Mouse (Mus musculus) spleen, postnatal 14 days (tissue): ENCODE data around the gene Pramef12.
"Not testable (repeated sequence)": the region's sequence is repeated elsewhere in the genome, so short reads cannot be mapped to it uniquely, and the experiment has no call there.

ENCODE experiments used
- DNase-seq, 2 experiments: peaks; one replicate each; pipeline ENCODE4 v3.0.0; 2021 to 2022; ENCODE audit warnings: low spot score in 2 of 2

Gene Pramef12

DNA sequence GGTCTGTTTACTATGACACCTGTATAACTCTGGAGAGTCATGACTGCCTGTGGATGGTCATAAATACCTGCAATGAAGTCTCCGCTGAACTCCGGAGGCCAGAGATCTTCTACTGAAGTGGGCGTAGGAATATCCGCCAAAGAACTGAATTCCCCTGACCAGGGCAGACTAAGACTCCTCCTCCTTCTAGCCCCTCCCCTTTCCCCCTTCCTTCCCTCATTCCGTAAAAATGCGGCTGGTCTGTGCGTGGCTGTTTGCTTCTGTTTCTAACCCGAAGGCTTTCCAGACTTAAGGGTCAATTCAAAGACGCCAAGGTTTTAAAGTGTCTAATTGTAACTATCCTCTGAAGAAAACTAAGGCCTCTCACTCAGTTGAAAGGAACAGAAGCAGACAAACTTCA is at the start of gene Pramef12:
TSS of gene Pramef12 (minus strand) at position 175 of the 400 bp plus-strand sequence.
- DNase-seq = no peak

DNA sequence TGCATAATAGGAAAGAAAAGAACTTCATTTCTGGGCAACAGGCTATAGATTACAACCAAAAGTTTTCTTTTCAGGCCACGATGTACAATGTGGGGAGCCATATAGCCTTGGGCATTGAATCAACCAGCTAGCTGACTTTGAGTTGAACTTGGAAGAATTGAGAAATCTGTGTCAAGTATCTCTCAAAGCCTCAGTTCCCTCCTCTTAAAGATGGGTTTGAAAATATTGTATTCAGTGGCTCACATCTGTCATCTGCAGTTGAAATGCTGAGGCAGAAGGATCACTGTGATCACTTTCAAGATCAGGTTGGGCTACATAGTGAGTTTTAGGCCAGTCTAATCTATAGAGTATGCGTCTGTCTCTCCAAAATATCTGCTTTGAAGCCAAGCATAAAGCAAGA is 45.0 kb upstream of the Pramef12 start, which contains the start of gene Gm9944:
TSS of gene Gm9944 (minus strand) at position 101 of the 400 bp plus-strand sequence.
- no peak for DNase-seq

DNA sequence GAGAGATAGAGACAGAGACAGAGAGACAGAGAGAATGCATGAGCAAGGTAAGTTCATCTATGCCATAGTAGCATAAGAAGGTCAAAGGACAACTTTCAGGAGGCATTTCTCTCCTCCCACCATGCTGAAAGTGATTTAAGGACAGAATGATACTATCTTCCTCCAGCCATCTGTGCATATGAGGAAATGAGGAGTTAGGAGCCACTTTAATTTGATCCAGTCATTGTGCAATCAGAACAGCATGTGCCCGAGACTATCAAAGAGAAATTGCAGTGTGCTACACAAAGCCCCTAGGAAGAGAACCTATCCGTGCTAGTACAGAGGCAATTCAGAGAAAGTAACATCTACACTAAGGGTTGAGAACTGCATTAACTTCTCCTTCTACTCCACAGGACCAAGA is 40.3 kb upstream of the Pramef12 start:
- DNase-seq = no peak

DNA sequence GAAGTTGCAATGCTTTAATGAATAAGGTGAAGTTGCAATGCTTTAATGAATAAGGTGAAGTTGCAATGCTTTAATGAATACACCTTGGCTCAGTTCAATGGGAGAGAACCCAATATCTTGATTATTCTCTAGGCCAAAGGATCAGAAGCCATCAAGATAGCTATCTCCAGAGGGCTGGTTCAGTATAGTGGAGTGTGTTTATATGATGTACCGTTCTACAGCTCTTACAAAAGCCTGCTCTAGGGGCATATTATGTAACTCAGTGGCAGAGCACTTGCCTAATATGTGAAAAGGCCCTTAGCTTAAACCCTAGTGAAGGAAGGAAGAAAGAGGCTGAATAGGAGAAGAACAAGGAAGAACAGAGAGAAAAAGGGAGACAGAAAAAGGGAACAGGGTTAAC is 33.3 kb upstream of the Pramef12 start:
- no peak for DNase-seq

DNA sequence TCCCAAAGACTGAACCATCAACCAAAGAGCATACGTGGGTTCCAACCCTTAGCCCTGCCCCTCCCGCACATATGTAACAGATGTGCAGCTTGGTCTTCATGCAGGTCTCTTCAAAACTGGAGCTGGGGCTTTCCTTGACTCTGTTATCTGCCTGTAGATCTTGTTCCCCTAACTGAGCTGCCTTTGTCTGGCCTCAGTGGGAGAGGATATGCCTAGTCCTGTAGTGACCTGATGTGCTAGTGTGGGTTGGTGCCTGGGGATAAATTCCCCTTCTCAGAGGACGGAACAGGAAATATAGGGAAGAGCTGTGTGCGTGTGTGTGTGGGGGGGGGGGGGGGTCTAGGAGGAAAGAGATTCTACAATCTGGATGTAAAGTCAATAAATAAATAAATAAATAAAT is 32.8 kb upstream of the Pramef12 start:
- DNase-seq = no peak

DNA sequence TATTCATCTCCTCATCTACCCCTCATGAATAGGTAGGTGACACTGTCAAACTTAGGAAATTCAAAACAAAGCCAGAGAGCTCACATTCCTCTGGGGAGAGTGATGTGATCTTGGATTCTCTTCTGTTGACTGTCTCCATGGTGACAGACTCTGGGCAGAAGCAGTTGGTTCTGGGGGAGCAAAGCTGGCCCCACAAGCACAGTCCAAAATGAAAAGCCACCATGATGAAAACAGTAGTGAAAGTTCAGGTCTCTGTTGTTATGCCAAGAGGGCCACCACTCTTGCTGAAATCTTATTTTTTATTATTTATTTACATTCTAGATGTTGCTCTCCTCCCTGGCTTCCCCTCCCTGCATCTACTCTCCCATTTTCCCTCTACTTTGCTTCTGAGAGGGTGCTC is 30.4 kb upstream of the Pramef12 start, which contains the start of gene 1700012P22Rik:
TSS of gene 1700012P22Rik (minus strand) at position 101 of the 400 bp plus-strand sequence.
- no peak for DNase-seq

DNA sequence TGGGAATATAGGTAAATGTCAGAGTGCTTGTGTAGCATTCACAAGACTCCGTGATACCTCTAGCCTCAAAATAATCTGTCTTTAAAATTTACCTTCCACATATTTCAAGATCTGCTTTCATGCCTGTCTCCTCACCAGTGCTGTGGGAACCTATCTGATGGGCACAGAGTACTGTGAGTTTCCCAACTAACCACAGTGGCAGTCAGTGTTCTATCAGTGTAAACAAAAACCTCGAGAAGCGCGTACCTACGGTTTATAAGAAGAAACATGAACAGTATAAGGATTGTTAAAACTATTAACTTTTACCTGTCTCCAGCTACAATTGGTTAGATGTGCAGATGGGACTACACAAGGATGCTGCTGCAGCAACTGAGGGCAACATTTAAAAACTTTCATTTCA is 25.0 kb upstream of the Pramef12 start:
- no peak for DNase-seq

DNA sequence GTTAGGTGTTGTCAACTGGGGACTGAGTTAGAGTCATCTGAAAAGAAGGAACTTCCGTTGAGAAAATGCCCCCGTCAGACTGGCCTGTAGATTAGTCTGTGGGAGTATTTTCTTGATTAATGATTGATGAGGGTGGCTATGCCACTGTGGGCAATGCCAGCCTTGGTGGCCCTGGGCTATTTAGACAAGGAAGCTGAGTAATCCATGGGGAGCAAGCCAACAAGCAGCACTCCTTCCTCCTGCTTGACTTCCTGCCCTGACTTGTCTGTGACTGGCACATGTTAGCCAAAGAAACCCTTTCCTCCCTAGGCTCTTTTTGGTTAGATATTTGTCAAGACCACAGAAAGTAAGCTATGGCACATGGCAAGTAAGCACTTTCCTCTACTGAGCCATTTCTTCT is 22.5 kb upstream of the Pramef12 start:
- no peak for DNase-seq

DNA sequence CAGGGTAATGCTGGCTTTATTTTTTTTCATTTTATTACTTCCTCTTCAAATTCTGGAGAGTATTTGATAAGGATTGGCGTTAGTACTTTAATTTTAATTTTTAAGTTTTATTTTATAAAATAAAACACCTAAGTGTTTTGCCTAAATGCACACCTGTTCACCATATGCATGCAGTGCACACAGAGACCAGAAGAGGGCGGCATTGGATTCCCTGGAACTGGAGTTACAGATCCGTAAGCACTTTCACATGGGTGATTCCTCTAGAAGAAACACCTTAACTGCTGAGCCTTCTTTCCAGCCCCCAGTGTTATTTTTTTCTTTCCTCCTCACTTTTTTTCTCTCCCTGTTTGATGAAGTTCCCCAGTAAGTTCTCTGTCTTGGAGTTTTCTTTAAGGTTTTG is 20.6 kb upstream of the Pramef12 start:
- DNase-seq = no peak

DNA sequence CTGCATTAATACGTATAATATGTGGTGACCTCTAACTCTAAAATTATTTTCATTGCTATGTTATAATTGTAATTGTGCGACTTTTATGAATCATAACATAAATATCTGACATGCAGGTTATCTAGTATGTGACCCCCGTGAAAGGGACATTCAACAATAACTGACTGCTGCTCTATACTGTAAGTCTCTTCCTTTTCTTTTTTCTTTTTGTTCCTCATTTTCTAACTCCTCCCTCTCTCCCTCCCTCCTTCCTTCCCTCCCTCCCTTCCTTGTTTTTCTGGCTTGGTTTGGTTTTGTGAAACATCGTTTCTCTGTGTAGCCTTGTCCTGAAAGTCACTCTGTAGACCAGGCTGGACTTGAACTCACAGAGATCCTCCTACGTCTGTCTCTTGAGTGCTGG is 16.3 kb upstream of the Pramef12 start:
- DNase-seq = no peak

DNA sequence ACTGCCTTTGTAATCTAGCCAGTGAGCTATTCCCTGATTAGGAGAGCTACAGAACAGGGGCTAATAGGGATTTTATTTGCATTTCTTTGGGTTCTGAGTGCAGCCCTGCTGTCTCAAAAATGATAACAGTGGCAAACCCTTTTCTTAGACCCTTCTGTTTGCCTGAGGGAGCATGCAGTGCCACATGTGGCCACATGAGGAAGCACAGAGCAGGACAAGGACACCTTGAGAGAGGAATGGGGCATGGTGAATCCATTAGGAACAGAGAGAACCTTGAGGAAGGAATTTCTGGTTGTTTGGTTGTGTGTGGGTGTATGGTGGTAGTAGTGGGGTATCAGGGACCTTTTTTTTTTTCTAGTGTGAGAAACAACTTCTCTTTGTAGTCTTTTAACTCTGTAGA is 12.4 kb upstream of the Pramef12 start:
- DNase-seq = no peak

DNA sequence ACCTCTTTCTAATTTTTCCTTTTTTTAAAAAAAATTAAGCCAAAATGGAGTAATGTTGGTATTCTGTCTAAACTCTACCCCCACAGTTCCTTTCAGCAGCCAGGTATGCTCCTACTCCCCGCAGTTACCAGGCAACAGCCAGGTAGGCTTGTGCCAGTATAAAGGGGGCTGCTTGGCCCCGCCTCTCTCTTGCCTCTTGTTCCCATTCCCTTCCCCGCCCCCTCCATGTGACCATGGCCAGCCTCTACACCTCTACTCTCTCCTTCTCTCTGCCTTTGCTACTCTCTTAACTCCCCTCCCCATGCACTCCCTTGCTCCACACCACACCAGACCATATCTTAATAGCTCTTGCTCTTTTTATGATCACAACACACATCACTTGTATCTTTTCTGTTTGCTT is 2.0 kb downstream of the Pramef12 start:
- no peak for DNase-seq

DNA sequence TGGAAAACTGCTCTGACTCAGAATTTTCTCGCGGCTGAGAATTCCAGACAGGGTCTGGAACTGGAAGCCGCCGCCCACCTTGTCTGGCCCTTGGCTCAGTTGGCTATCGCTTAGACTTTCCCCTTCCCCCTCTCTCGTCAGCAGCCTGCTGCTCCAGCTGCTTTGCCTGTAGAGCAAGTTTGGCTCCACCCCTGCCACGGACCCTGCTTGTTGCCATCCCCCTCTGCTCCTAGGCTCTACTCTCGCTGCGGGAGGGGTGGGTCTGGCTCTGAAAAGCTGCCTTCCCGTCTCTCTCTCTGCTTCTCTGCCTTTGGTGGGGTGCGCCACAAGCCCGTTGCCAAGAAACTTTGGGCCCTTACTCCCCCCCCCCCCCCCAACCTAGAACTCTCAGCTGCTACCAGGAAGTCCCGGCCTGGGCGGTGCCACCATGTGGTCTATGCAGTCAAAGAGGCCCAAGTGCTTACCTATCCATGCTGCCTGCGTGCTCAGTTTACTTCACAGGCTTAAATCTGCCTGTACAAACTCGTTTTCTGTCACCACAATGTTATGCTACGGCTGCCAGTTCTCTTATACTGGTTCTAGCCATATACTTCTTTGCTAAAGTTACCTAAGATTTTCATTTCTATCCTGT is 3.7 kb downstream of the Pramef12 start:
- DNase-seq = no peak

DNA sequence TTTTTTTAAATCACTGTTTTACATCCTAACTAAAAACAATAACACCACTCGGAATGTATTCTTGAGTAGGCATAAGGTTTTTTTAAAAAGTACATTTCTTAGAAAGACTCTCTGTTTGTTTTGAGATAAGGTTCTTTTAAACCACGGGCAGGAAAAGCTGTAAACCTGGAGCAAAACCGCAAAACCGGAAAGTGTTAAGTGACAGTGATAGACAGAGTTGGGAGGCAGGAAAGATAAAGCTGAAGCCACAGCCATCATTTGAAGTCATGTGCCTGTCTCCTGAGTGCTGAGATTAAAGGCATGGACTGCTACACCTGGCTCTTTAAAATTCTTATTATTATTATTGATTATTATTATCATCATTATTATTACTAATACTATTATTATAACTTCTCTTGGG is 5.6 kb downstream of the Pramef12 start:
- DNase-seq = no peak

DNA sequence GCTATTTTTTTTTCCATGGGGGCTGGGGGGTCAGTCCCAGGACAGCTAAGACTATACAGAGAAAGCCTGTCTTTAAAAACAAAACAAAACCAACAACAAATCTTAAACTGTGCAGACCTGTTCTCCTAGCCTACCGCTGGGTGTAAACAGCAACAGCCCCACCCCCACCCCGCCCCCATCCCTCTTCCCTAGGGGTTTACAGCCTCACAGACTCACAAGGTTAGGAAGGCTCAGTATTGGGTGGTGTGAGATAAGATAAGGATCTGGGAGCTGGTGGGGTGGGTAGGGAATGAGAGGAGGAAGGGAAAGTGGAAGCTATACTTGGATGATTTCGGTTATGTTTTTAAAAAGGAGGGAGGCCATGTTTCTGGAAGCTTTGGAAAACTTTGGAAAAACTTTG is 11.9 kb downstream of the Pramef12 start:
- no peak for DNase-seq

DNA sequence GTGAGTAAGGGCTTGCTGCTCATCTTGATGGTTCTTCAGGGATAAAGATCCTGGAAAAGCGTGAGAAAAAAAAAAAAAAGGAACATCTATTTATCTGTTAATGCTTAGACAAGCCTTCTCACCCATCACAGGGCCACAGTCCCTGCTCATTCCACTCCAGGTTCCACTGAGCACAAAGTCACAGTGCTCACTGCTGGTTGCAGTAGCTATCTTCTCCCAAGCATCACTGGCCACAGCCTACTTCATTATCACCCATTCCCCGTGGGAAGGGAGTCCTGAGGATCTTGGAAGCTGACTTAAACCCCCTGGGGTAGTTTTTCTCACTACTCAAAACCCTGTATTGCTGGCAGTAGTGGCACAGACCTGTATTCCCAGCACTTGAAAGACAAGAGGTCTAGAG is 30.4 kb downstream of the Pramef12 start, which contains the start of gene Pramef20:
TSS of gene Pramef20 (minus strand) at position 23 of the 400 bp plus-strand sequence.
- no peak for DNase-seq

DNA sequence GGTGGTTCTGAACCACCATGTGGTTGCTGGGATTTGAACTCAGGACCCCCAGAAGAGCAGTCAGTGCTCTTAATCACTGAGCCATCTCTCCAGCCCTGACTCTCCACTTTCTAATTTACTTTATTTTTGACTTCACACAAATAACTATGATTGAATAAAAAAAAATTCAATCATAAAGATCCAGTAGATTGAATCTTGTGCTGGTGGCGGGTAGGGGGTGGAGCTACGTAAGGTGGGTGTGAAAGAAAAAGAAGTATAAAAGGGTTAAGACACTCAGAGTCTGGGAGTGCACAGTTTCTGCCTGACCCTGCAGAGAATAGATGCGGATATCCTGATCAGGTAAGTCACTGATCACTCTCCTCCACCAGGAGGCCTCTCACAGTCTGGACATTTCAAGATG is 50.6 kb downstream of the Pramef12 start, which contains the start of gene Gm13119:
TSS of gene Gm13119 (plus strand) at position 301 of the 400 bp plus-strand sequence.
- not testable (repeated sequence) for DNase-seq
